8 mouse cellular contexts compared by ENCODE assay signal in the genomic region with DNA sequence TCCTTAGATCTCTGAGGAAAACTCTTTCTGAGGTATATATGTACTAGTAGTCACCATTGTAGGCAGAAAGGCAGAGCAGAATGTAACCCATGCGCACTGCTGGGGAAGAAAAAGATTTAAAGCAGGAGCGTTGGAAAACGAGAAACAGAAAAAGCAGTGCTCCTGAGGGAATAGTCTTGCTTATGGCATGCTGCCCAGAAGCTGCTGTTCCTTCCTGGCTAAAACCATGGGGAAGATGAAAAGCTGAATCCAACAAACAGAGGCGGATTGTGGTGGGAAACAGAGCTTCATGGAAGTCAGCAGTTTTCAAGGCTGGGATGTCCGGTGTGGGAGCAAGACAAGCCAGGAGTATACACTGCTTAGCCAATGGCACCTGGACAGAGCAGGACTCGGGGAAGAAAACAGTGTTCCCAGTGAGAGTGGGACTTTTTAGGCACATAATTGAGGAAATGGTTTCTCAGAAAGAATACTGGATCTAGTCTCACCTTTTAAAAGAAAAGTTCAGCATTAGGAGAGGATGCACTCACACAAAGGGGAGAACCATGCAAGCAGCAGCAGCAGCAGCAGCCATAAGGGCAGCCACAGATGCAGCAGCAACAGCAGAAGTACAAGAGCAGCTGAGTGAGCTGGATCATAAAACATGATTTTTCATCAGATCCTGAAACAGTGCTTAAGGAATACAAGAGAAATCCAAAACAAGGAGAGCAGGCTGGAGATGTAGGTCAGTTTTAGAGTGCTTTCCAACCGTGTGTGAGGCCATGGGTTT. TPM values are rescaled to one million over a fixed set of nuclear protein-coding genes. Genes with fewer than 3 reads are reported as not detected.
DNase-seq lines count a peak whose midpoint lies in the region; ATAC-seq and TF ChIP-seq lines count a peak whose summit lies in the region.

No protein-coding gene starts in this region.

- H3K4me3 ChIP-seq in lung, postnatal 0 days (ENCODE audit: low read depth, low read length), result no peak overlapping the region
- no peak overlapping the region for H3K4me3 ChIP-seq in neural tube, embryonic 14.5 days (ENCODE audit: low read depth, low read length)

- no peak for ATAC-seq in lung, postnatal 0 days
- ATAC-seq in neural tube, embryonic 14.5 days (ENCODE audit: low read depth), result peak; percentile 83

- no peak for TF ChIP-seq CTCF in lung, postnatal 0 days (IDR thresholded peaks at IDR 0.05)

- no peaks in the 10 kb centered on the region for H3K9me3 ChIP-seq in lung, postnatal 0 days (ENCODE audit: low read length)
- H3K9me3 ChIP-seq in neural tube, embryonic 14.5 days (ENCODE audit: control insufficient read depth, low read length), result no peaks in the 10 kb centered on the region

- H3K27me3 ChIP-seq in lung, postnatal 0 days (replicated peaks; ENCODE audit: insufficient read depth, low read length), result no peaks in the 10 kb centered on the region
- no peaks in the 10 kb centered on the region for H3K27me3 ChIP-seq in neural tube, embryonic 14.5 days (ENCODE audit: control insufficient read depth, insufficient read depth, low read length)

- peak; percentile 13 to 17 for DNase-seq in cerebellum, postnatal 14 days
- DNase-seq in cerebellum, adult 18-20 months, result no peak
- DNase-seq in lung, postnatal 10 days, result peak; percentile 5
- DNase-seq in lung, postnatal 0 days (ENCODE audit: low spot score), result no peak
- DNase-seq in heart, postnatal 36 days, result peak; percentile 5 to 7
- DNase-seq in spleen, postnatal 10 days (ENCODE audit: low spot score in 2 of 2), result no peak
- no peak for DNase-seq in thymus, postnatal 36 days

- intact Hi-C loops in heart, postnatal 36 days (cut with DNase I), result no loop called here

- WGBS in lung, postnatal 0 days, result 53% methylated on average over 7 of the region's 7 CpGs
- 52% methylated on average over 7 of the region's 7 CpGs for WGBS in neural tube, embryonic 14.5 days

- H3K36me3 ChIP-seq in lung, postnatal 0 days (ENCODE audit: insufficient read depth, low read length), result no peaks in the 10 kb centered on the region
- no peaks in the 10 kb centered on the region for H3K36me3 ChIP-seq in neural tube, embryonic 14.5 days (ENCODE audit: control insufficient read depth, insufficient read depth, low read length)

- no peak overlapping the region for H3K4me2 ChIP-seq in lung, postnatal 0 days (replicated peaks; ENCODE audit: low read depth, low read length)
- peak overlapping the region; percentile 8; the same call in 1 of the 2 replicates for H3K4me2 ChIP-seq in neural tube, embryonic 14.5 days (ENCODE audit: low read depth, low read length)

- TF ChIP-seq EP300 in lung, postnatal 0 days (IDR thresholded peaks at IDR 0.05), result no peak

- H3K27ac ChIP-seq in lung, postnatal 0 days (ENCODE audit: low read length), result no peak overlapping the region
- H3K27ac ChIP-seq in neural tube, embryonic 14.5 days (ENCODE audit: low read depth, low read length), result peak overlapping the region; percentile 0; the same call in 1 of the 2 replicates

- no peaks in the 10 kb centered on the region for H3K4me1 ChIP-seq in lung, postnatal 0 days (ENCODE audit: insufficient read depth, low read depth, low read length)
- H3K4me1 ChIP-seq in neural tube, embryonic 14.5 days (ENCODE audit: control insufficient read depth, insufficient read depth, low read length), result 0 out of 2 replicates have a peak, but pooled peaks cover 2% of the 10 kb centered on the region

- no peak overlapping the region for H3K9ac ChIP-seq in lung, postnatal 0 days (replicated peaks; ENCODE audit: low read depth)
- no peak overlapping the region for H3K9ac ChIP-seq in neural tube, embryonic 14.5 days (replicated peaks; ENCODE audit: low read depth, low read length)

RNA-seq across cellular contexts. Expression of a gene that starts 33.0 kb away (rescaled TPM):
- polyA plus RNA-seq in lung, postnatal 0 days (2015; fragmentation: Nextera tagmentation; extraction: Ambion mirVana), result 24.6 and 29.3 TPM in 2 replicates
- 10 to 100 TPM; 10.7 to 10.8 TPM for total RNA-seq in heart, postnatal 36 days (2021)
- polyA plus RNA-seq in neural tube, embryonic 14.5 days (2014; fragmentation: Nextera tagmentation; extraction: Ambion mirVana), result 56.9 and 64.4 TPM in 2 replicates

Comparison
In these comparisons a context has a peak if more than half of its experiments do, and no peak if none do; other contexts are left out.
1. DNase-seq: peak in cerebellum, postnatal 14 days (2 of 2), lung, postnatal 10 days (single experiment) and heart, postnatal 36 days (2 of 2); none in cerebellum, adult 18-20 months (0 of 2), lung, postnatal 0 days (single experiment), spleen, postnatal 10 days (0 of 2) and thymus, postnatal 36 days (0 of 2).